Mouse (Mus musculus) stomach, embryonic 14.5 days (tissue): Measurements from ENCODE around the gene Setd5. TPM values are rescaled to one million over a fixed set of nuclear protein-coding genes. Genes with fewer than 3 reads are reported as not detected.
A peak's percentile ranks its signal among the peaks of the same experiment; 100 is the strongest.

Source experiments
- ATAC-seq: fragments of 200-750 bp; cut with Nextera tagmentation; 2 replicates; pipeline ENCODE4 v1.8.0; 2017; ENCODE audit warnings: low read depth, moderate TSS enrichment; ENCODE audit not compliant: insufficient number of reproducible peaks, insufficient read depth, low FRiP score
- H3K27ac ChIP-seq: fragments of 300-500 bp; sonication (generic); 2 replicates; pipeline ENCODE4 v1.5.1; 2014; ENCODE audit warnings: mild to moderate bottlenecking, low read length, moderate library complexity, mixed read lengths
- H3K27me3 ChIP-seq: fragments of 300-500 bp; sonication (generic); 2 replicates; pipeline ENCODE4 v1.6.1; 2014; ENCODE audit warnings: low read length, control low read depth, mixed read lengths; ENCODE audit not compliant: control insufficient read depth, insufficient read depth
- H3K36me3 ChIP-seq: fragments of 300-500 bp; sonication (generic); 2 replicates; pipeline ENCODE4 v1.6.1; 2014; ENCODE audit warnings: mild to moderate bottlenecking, control low read depth, low read length, moderate library complexity, mixed read lengths; ENCODE audit not compliant: control insufficient read depth, insufficient read depth
- H3K4me1 ChIP-seq: fragments of 300-500 bp; sonication (generic); 2 replicates; pipeline ENCODE4 v1.6.1; 2014; ENCODE audit warnings: low read length, control low read depth, mixed read lengths; ENCODE audit not compliant: control insufficient read depth, insufficient read depth
- H3K4me2 ChIP-seq: fragments of 300-500 bp; sonication (generic); replicated peaks from 2 replicates; pipeline ENCODE4 v1.6.1; 2014; ENCODE audit warnings: low read depth, low read length, control low read depth
- H3K4me3 ChIP-seq: fragments of 300-500 bp; sonication (generic); 2 replicates; pipeline ENCODE4 v1.5.1; 2014; ENCODE audit warnings: low read depth, low read length, control low read depth
- H3K9ac ChIP-seq: fragments of 300-500 bp; sonication (generic); replicated peaks from 2 replicates; pipeline ENCODE4 v1.6.1; 2014; ENCODE audit warnings: low read depth, mild to moderate bottlenecking, control low read depth, low read length, moderate library complexity, mixed read lengths
- H3K9me3 ChIP-seq: fragments of 300-500 bp; sonication (generic); 2 replicates; pipeline ENCODE4 v1.6.1; 2016; ENCODE audit warnings: low read depth, low read length, control low read depth; ENCODE audit not compliant: control insufficient read depth
- WGBS: fragments of 180-500 bp; shearing (Covaris S2); extraction: QIAGEN DNeasy Blood & Tissue Kit; methylation state at CpG from one replicate; pipeline ENCODE4 v1.1.7; 2014; 5-methylcytosine and 5-hydroxymethylcytosine counted together
- polyA plus RNA-seq: library from polyadenylated mRNA; unstranded; fragments of >200 nt; fragmentation: Nextera tagmentation; extraction: Ambion mirVana; gene quantifications from 2 replicates; pipeline ENCODE4 v1.2.1, GENCODE M21; 2014

Gene Setd5
- polyA plus RNA-seq, 1 experiment from 2014 or later = 123 TPM

- H3K4me3 ChIP-seq = no peak overlapping the region
- H3K27ac ChIP-seq = no peak overlapping the region
- H3K4me1 ChIP-seq = no peaks in the 10 kb centered on the region
- H3K9ac ChIP-seq = no peak overlapping the region
- H3K36me3 ChIP-seq = no peaks in the 10 kb centered on the region
- WGBS = 80% methylated on average over 1 of the region's 1 CpGs
- no peaks in the 10 kb centered on the region for H3K9me3 ChIP-seq
- H3K4me2 ChIP-seq = no peak overlapping the region
- H3K27me3 ChIP-seq = no peaks in the 10 kb centered on the region
- no peak for ATAC-seq
These were observed 95.4 kb downstream of the Setd5 start for GRCm38 (mm10) chr6:113172568-113172967.

GRCm38 (mm10) chr6:113175469-113175868, 98.3 kb downstream of the Setd5 start:
- Histone ChIP-seq H3K9me3 (no peaks in the 10 kb centered on the region), H3K9ac (no peak overlapping the region), H3K4me3 (no peak overlapping the region), H3K4me2 (no peak overlapping the region), H3K36me3 (no peaks in the 10 kb centered on the region), H3K4me1 (no peaks in the 10 kb centered on the region), H3K27ac (no peak overlapping the region), H3K27me3 (no peaks in the 10 kb centered on the region)
- WGBS = 88% methylated on average over 3 of the region's 3 CpGs
- ATAC-seq = no peak

- Histone ChIP-seq H3K27ac (no peak overlapping the region), H3K9me3 (no peaks in the 10 kb centered on the region), H3K36me3 (no peaks in the 10 kb centered on the region), H3K9ac (no peak overlapping the region), H3K4me2 (no peak overlapping the region), H3K4me1 (no peaks in the 10 kb centered on the region), H3K4me3 (no peak overlapping the region), H3K27me3 (no peaks in the 10 kb centered on the region)
- no peak for ATAC-seq
- 78% methylated on average over 8 of the region's 8 CpGs for WGBS
These were observed 99.4 kb downstream of the Setd5 start for GRCm38 (mm10) chr6:113176613-113177012.

- Histone ChIP-seq H3K4me2 (no peak overlapping the region), H3K4me3 (no peak overlapping the region), H3K4me1 (no peaks in the 10 kb centered on the region), H3K36me3 (no peaks in the 10 kb centered on the region), H3K27me3 (no peaks in the 10 kb centered on the region), H3K9ac (no peak overlapping the region), H3K27ac (no peak overlapping the region), H3K9me3 (no peaks in the 10 kb centered on the region)
- WGBS = 23% methylated on average over 14 of the region's 14 CpGs
- no peak for ATAC-seq
These were observed 101.4 kb downstream of the Setd5 start for GRCm38 (mm10) chr6:113178286-113179194.

GRCm38 (mm10) chr6:113179195-113179733, 102.1 kb downstream of the Setd5 start:
- no peaks in the 10 kb centered on the region for H3K36me3 ChIP-seq
- H3K9ac ChIP-seq = no peak overlapping the region
- WGBS = 43% methylated on average over 4 of the region's 4 CpGs
- H3K4me2 ChIP-seq = no peak overlapping the region
- H3K4me3 ChIP-seq = no peak overlapping the region
- ATAC-seq = no peak
- H3K27ac ChIP-seq = no peak overlapping the region
- no peaks in the 10 kb centered on the region for H3K9me3 ChIP-seq
- H3K27me3 ChIP-seq = no peaks in the 10 kb centered on the region
- H3K4me1 ChIP-seq = no peaks in the 10 kb centered on the region

GRCm38 (mm10) chr6:113184163-113184562, 107.0 kb downstream of the Setd5 start:
- H3K4me3 ChIP-seq = no peak overlapping the region
- H3K4me1 ChIP-seq = no peaks in the 10 kb centered on the region
- no peaks in the 10 kb centered on the region for H3K9me3 ChIP-seq
- H3K4me2 ChIP-seq = no peak overlapping the region
- no peak for ATAC-seq
- no peaks in the 10 kb centered on the region for H3K36me3 ChIP-seq
- 49% methylated on average over 9 of the region's 9 CpGs for WGBS
- no peak overlapping the region for H3K27ac ChIP-seq
- H3K9ac ChIP-seq = no peak overlapping the region
- H3K27me3 ChIP-seq = no peaks in the 10 kb centered on the region

GRCm38 (mm10) chr6:113184866-113185525, 107.8 kb downstream of the Setd5 start:
- no peak for ATAC-seq
- no peak overlapping the region for H3K4me2 ChIP-seq
- no peaks in the 10 kb centered on the region for H3K36me3 ChIP-seq
- H3K4me3 ChIP-seq = no peak overlapping the region
- H3K4me1 ChIP-seq = no peaks in the 10 kb centered on the region
- WGBS = 75% methylated on average over 21 of the region's 21 CpGs
- no peaks in the 10 kb centered on the region for H3K27me3 ChIP-seq
- no peak overlapping the region for H3K27ac ChIP-seq
- no peak overlapping the region for H3K9ac ChIP-seq
- H3K9me3 ChIP-seq = no peaks in the 10 kb centered on the region

GRCm38 (mm10) chr6:113193765-113194460, 116.7 kb downstream of the Setd5 start:
- H3K27ac ChIP-seq = no peak overlapping the region
- H3K4me3 ChIP-seq = no peak overlapping the region; the same call in 1 of the 2 replicates
- 0 out of 2 replicates have a peak, but pooled peaks cover 3% of the 10 kb centered on the region for H3K4me1 ChIP-seq
- H3K4me2 ChIP-seq = peak overlapping the region; percentile 25; the same call in 1 of the 2 replicates
- no peak for ATAC-seq
- H3K27me3 ChIP-seq = peaks cover 25% of the 10 kb centered on the region
- H3K36me3 ChIP-seq = no peaks in the 10 kb centered on the region
- WGBS = 4% methylated on average over 46 of the region's 46 CpGs
- no peaks in the 10 kb centered on the region for H3K9me3 ChIP-seq
- no peak overlapping the region for H3K9ac ChIP-seq
